Mouse (Mus musculus) ovary, adult 18-20 months (tissue): Measurements from ENCODE around the gene Gbf1.
A peak's percentile ranks its signal among the peaks of the same experiment; 100 is the strongest.

Experiments
- DNase-seq: peaks from one replicate; pipeline ENCODE4 v3.0.0; 2022; ENCODE audit warnings: low spot score, mixed read lengths

Gene Gbf1

DNA sequence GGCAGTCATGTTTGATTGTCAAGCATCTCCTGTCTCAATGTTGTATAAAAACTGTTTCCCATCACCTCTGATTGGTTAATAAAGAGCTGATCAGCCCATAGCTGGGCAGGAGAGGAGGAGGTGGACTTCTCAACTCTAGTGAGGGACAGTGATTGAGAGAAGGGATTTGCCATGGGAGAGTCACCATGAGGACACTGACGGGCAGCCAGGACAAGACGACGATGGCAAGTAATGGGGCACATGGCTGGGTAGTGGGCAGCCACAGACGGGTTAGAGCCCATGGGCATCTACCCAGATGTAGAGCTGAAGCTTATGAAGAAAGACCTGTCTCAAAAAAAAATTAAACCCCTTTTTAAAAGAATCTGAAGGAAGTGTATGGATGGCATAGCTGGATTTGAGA lies 150.2 kb downstream of the Gbf1 start:
- DNase-seq = no peak

GRCm38 (mm10) chr19:46303251-46304215 lies 151.2 kb downstream of the Gbf1 start:
- DNase-seq = no peak

DNA sequence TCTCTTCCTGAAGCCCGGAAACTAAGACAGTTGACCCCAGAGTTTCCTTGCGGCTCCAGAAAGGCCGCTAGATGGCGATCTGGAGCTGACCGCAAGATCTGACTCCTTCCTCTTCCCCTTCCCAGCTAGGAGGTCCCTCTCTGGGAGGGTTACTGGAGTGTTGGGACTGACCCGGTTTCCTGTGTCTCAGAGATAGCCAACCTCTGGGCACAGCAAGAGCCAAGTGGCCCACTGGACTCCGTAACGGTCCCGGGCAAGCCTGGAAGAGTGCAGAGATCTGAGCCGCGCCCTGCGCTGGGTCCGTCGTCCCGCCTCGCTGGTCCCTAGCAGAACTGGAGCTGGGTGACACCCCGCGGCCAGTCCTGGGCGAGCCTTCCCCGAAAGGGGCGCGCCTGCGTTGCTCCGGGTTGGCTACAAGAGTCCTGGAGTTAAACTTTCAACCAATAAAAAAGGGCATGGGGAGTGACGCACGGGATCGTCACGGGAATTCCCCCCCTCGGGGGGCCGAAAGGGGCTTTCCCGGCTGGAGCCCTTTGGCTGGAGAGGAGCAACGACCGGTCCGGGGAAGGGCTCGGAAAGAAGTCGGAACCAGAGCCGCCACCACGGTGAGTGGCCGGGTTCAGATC lies 152.0 kb downstream of the Gbf1 start, which contains the start of gene Nfkb2:
TSS of gene Nfkb2 (plus strand) at position 105 of the 626 bp plus-strand sequence.
- peak; percentile 93 for DNase-seq

- no peak for DNase-seq
Observed at GRCm38 (mm10) chr19:46304908-46305333, 152.6 kb downstream of the Gbf1 start.

GRCm38 (mm10) chr19:46305432-46306267 lies 153.3 kb downstream of the Gbf1 start:
- DNase-seq = peak; percentile 80

- DNase-seq = peak; percentile 2
Observed at GRCm38 (mm10) chr19:46306268-46306610, 153.9 kb downstream of the Gbf1 start.

DNA sequence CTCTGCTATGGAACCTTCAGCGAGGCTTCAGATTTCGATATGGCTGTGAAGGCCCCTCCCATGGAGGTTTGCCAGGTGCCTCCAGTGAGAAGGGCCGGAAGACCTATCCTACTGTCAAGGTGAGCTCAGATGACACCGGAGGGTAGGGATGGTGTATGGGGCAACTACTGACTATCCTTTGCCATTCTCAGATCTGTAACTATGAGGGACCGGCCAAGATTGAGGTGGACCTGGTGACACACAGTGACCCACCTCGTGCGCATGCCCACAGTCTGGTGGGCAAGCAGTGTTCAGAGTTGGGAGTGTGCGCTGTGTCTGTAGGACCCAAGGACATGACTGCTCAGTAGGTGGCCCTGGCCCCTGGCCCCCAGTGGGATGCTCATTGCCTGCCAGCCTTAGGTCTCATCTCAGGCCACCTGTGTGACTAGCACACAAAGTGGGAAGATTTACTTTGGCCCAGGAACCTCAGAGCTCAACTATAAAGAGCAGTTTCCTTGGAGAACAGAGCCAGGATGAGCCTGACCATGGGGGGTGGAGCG lies 154.5 kb downstream of the Gbf1 start:
- DNase-seq = peak; percentile 2

DNA sequence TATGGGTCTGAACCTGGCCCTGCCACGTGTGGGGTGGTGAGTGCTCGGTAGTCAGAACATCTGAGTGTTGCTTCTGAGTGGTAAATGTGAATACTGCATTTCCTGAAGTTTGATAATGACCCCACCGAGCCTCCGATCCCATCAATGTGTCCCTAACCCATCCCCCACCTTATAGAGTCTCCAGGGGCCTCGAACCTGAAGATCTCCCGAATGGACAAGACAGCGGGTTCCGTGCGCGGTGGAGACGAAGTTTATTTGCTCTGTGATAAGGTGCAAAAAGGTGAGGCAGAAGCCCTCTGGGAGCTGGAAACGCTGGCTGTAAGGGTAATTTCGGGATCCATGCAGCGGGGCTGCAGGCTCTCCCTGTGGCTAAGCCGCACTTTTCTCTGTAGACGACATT lies 155.5 kb downstream of the Gbf1 start:
- DNase-seq = peak; percentile 1

- DNase-seq = peak; percentile 4
Observed at GRCm38 (mm10) chr19:46308303-46308702, 156.0 kb downstream of the Gbf1 start.

- peak; percentile 56 for DNase-seq
Observed at GRCm38 (mm10) chr19:46308706-46309435, 156.6 kb downstream of the Gbf1 start.

DNA sequence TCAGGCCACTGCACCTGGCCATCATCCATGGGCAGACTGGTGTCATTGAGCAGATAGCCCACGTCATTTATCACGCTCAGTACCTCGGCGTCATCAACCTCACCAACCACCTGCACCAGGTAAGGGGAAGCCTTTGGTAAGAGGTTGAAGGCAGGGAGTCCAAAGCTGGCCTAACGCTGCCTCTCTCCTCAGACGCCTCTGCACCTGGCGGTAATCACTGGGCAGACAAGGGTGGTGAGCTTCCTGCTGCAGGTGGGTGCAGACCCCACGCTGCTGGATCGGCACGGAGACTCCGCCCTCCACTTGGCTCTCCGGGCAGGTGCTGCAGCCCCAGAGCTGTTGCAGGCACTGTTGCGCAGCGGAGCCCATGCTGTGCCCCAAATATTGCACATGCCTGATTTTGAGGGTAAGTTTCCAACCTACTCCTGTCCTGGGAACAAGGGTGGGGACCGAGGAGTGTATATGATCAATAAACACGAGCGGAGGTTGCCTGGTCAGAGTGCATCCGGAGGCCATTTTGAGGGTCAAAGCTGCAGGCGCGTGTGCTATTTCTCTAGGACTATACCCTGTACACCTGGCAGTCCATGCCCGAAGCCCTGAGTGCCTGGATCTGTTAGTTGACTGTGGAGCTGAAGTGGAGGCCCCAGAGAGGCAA lies 157.5 kb downstream of the Gbf1 start:
- peak; percentile 4 for DNase-seq

DNA sequence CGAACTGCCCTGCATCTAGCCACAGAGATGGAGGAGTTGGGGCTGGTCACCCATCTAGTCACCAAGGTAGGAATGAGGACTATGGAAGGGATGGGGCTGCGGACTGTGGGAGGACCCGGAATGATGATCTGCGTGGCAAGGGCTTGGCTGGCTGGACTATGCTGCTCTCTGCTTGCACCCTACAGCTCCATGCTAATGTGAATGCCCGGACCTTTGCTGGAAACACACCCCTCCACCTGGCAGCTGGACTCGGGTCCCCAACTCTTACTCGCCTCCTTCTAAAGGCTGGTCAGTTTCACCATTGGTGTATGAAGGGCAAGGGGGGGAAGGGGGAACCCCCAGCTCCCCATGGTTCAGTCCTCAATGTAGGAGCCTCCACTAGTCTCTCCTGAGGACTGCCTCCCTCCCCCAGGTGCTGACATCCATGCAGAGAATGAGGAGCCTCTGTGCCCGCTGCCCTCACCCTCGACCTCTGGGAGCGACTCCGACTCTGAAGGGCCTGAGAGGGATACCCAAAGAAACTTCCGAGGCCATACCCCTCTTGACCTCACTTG lies 158.1 kb downstream of the Gbf1 start:
- DNase-seq = peak; percentile 1

GRCm38 (mm10) chr19:46311341-46311740 lies 159.0 kb downstream of the Gbf1 start:
- DNase-seq = peak; percentile 1

- DNase-seq = peak; percentile 1
Observed at GRCm38 (mm10) chr19:46312566-46312965, 160.3 kb downstream of the Gbf1 start.

DNA sequence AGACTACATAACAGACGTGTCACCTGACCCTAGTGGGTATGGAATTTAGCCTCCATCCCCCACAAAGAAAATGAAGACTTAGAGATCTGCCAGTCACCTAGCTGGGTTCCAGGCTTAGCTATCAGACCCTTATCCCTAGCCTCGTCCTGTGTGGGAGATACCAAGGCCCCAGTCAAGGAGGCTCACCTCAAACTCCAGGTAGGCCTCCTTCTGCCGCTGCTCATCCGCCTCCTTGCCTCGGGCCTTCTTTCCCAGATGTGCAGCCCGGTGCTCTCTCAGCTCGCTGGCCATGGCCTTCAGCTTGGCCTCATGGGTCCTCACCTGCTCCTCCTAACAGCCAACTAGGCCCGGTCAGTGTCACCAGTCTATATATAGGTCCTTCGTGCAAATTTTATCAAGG lies 160.8 kb downstream of the Gbf1 start:
- no peak for DNase-seq

DNA sequence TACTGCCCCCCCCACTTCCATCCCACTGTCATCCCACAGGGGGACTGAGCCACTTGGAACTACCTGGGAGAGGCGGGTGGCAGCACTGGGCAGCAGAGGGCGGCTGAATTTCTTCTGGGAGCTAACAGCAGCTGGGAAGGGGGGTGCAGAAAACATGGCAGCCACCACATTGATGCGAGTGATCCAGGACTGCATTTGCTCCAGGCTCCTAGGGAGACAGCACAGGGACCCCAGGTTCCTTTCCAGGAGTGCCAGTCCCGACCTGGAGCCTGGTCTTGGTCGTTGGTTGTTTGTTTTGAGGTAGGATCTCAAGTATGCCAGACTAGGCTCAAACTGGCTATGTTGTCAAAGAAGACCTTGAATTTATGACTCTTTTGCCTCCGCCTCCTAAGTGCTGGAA lies 161.3 kb downstream of the Gbf1 start:
- no peak for DNase-seq

GRCm38 (mm10) chr19:46314151-46314601 lies 161.9 kb downstream of the Gbf1 start:
- DNase-seq = peak; percentile 5

GRCm38 (mm10) chr19:46314872-46315742 lies 162.8 kb downstream of the Gbf1 start:
- DNase-seq = peak; percentile 63
